Comparison of ENCODE assay signal across 16 mouse cellular contexts in genomic region chr6:21774213-21774916, GRCm38 (mm10).
"Had no signal": no experiment of that assay in that cellular context is flagged by ENCODE, and none has a peak within 500 bp of the region (broad histone marks: within the 10 kb centered on the region; RNA-seq: fewer than 3 reads in every experiment).

No protein-coding gene starts in this region.

- H3K9ac ChIP-seq: kidney, embryonic 15.5 days; liver, embryonic 15.5 days; lung, embryonic 14.5 days had no signal

- H3K36me3 ChIP-seq: liver, embryonic 15.5 days had no signal

- H3K27me3 ChIP-seq: kidney, embryonic 15.5 days; liver, embryonic 15.5 days had no signal

- H3K4me2 ChIP-seq: kidney, embryonic 15.5 days; liver, embryonic 15.5 days; lung, embryonic 14.5 days had no signal

- ATAC-seq: lung, postnatal 0 days had no signal

- DNase-seq: kidney, adult 11 months; kidney, adult 8-10 months; kidney, postnatal 10 days; kidney, postnatal 36 days; layer of hippocampus, postnatal 36 days; lung, embryonic 14.5 days; midbrain, embryonic 14.5 days; thymus, adult 2 months; thymus, postnatal 14 days; thymus, postnatal 4 days had no signal

- H3K27ac ChIP-seq: kidney, embryonic 15.5 days; left cerebral cortex, adult 2 months; liver, embryonic 15.5 days; macrophage; midbrain, embryonic 10.5 days had no signal

- H3K9me3 ChIP-seq: kidney, embryonic 15.5 days; liver, embryonic 15.5 days; midbrain, embryonic 10.5 days had no signal

- H3K4me1 ChIP-seq: kidney, embryonic 15.5 days; midbrain, embryonic 10.5 days had no signal

- H3K4me3 ChIP-seq: kidney, embryonic 15.5 days; left cerebral cortex, adult 2 months; liver, embryonic 15.5 days; midbrain, embryonic 10.5 days had no signal
